Mouse (Mus musculus) liver, postnatal 0 days (tissue): ENCODE measurements around the gene Hcn3.

Experiments used
- CTCF ChIP-seq: sonication (generic); IDR thresholded peaks from 2 replicates; pipeline ENCODE4 v1.5.1; 2016; ENCODE audit warnings: antibody characterized with exemption, low read depth
- EP300 ChIP-seq: IDR thresholded peaks from 2 replicates; pipeline ENCODE4 v1.6.1; 2016; ENCODE audit warnings: antibody characterized with exemption, low read depth, mild to moderate bottlenecking

GRCm38 (mm10) chr3:89164506-89165267 lies 4.7 kb upstream of the Hcn3 start, which contains the start of gene Clk2:
- no peak for TF ChIP-seq CTCF
- TF ChIP-seq EP300 = no peak
